Mouse (Mus musculus) WW6 (cell line): ENCODE measurements around the gene Cbr3.
"Not testable (repeated sequence)": the region's sequence is repeated elsewhere in the genome, so short reads cannot be mapped to it uniquely, and the experiment has no call there.

ENCODE experiments used
- DNase-seq: peaks from one replicate; pipeline ENCODE4 v3.0.0-alpha.2; 2013; ENCODE audit warnings: low read depth, low spot score

Cbr3 gene

GRCm38 (mm10) chr16:93682689-93683507 is at the start of gene Cbr3:
Gene Cbr3 (plus strand): TSS chr16:93683215.
- DNase-seq = peak; percentile 65

GRCm38 (mm10) chr16:93644006-93644405 is 39.0 kb upstream of the Cbr3 start:
- DNase-seq = no peak

- DNase-seq = no peak
Measured at GRCm38 (mm10) chr16:93648441-93649183, 34.4 kb upstream of the Cbr3 start.

GRCm38 (mm10) chr16:93667976-93668375 is 15.0 kb upstream of the Cbr3 start:
- no peak for DNase-seq

- no peak for DNase-seq
Measured at GRCm38 (mm10) chr16:93669521-93669920, 13.5 kb upstream of the Cbr3 start.

GRCm38 (mm10) chr16:93670466-93670865 is 12.5 kb upstream of the Cbr3 start:
- not testable (repeated sequence) for DNase-seq

GRCm38 (mm10) chr16:93671064-93671463 is 12.0 kb upstream of the Cbr3 start:
- no peak for DNase-seq

GRCm38 (mm10) chr16:93676376-93676775 is 6.6 kb upstream of the Cbr3 start:
- DNase-seq = no peak

GRCm38 (mm10) chr16:93678206-93678605 is 4.8 kb upstream of the Cbr3 start:
- DNase-seq = no peak

- DNase-seq = no peak
Measured at GRCm38 (mm10) chr16:93679165-93679564, 3.9 kb upstream of the Cbr3 start.

- peak; percentile 56 for DNase-seq
Measured at GRCm38 (mm10) chr16:93682156-93682688, 793 bp upstream of the Cbr3 start.

GRCm38 (mm10) chr16:93683508-93684236 is 657 bp downstream of the Cbr3 start:
- no peak for DNase-seq

GRCm38 (mm10) chr16:93684441-93684840 is 1.4 kb downstream of the Cbr3 start:
- DNase-seq = no peak

- not testable (repeated sequence) for DNase-seq
Measured at GRCm38 (mm10) chr16:93685783-93686182, 2.8 kb downstream of the Cbr3 start.

- DNase-seq = no peak
Measured at GRCm38 (mm10) chr16:93686421-93686820, 3.4 kb downstream of the Cbr3 start.

- no peak for DNase-seq
Measured at GRCm38 (mm10) chr16:93686945-93687344, 3.9 kb downstream of the Cbr3 start.

- no peak for DNase-seq
Measured at GRCm38 (mm10) chr16:93691206-93691841, 8.3 kb downstream of the Cbr3 start.

GRCm38 (mm10) chr16:93692744-93693143 is 9.7 kb downstream of the Cbr3 start:
- no peak for DNase-seq

- no peak for DNase-seq
Measured at GRCm38 (mm10) chr16:93707116-93707515, 24.1 kb downstream of the Cbr3 start.

- no peak for DNase-seq
Measured at GRCm38 (mm10) chr16:93709217-93709616, 26.2 kb downstream of the Cbr3 start.

- DNase-seq = peak; percentile 38
Measured at GRCm38 (mm10) chr16:93710924-93711323, 27.9 kb downstream of the Cbr3 start.
